Comparison of ENCODE assay signal across 9 mouse cellular contexts in the genomic region with DNA sequence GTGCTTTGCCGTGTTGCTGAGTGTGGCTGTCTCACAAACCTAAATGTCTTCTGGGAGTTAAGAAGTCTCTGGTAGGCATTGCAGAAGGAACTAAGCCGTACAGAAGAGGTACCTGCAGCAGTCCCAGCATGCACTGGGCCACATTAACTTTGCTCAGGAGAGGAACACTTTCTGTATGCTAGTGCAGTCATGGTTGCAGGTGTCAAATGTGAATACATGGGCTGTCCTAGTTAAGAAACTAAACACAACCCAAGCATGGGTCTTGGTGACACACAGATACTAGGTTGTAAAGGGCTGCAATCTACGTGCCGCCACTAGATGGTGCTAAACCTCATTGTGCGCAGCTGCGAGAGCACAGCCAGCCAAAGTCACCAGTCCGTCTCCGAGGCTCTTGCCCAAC. TPM values are rescaled to one million over a fixed set of nuclear protein-coding genes. Genes with fewer than 3 reads are reported as not detected.
DNase-seq lines count a peak whose midpoint lies in the region; ATAC-seq and TF ChIP-seq lines count a peak whose summit lies in the region.
"Had no signal": no experiment of that assay in that cellular context is flagged by ENCODE, and none has a peak within 500 bp of the region (broad histone marks: within the 10 kb centered on the region; RNA-seq: fewer than 3 reads in every experiment).

No protein-coding gene starts in this region.

- no peak overlapping the region for H3K27ac ChIP-seq in MEL (ENCODE audit: control insufficient read depth, low read depth, low read length)

- ATAC-seq in cerebellum, adult (ENCODE audit: insufficient number of reproducible peaks, low FRiP score, low TSS enrichment), result peak; percentile 81

- TF ChIP-seq EP300 in MEL (IDR thresholded peaks at IDR 0.05; ENCODE audit: low read depth in 1 of 2, low read length in 2 of 2), result no peak

- no peak overlapping the region for H3K4me3 ChIP-seq in MEL (ENCODE audit: control insufficient read depth in 1 of 2, insufficient read depth in 1 of 2, low read depth in 2 of 2, low read length in 2 of 2)

- no peaks in the 10 kb centered on the region for H3K4me1 ChIP-seq in MEL (ENCODE audit: control insufficient read depth in 1 of 2, insufficient read depth in 2 of 2, low read length in 2 of 2)

- TF ChIP-seq POLR2A in MEL (IDR thresholded peaks at IDR 0.05; ENCODE audit: control insufficient read depth in 1 of 2, insufficient read depth in 1 of 2, low read depth in 1 of 2, low read length in 2 of 2, poor library complexity in 1 of 2), result no peak

- no peaks in the 10 kb centered on the region for H3K79me2 ChIP-seq in MEL (ENCODE audit: control insufficient read depth, insufficient read depth, low read length, poor library complexity)

- no peaks in the 10 kb centered on the region for H3K27me3 ChIP-seq in MEL (ENCODE audit: control insufficient read depth in 1 of 2, insufficient read depth in 2 of 2, low read length in 2 of 2)

- DNase-seq in cerebellum, adult 11 months, result no peak
- DNase-seq in left cerebral cortex, adult 18-20 months (ENCODE audit: low spot score in 2 of 2), result peak; percentile 30 to 60
- no peak for DNase-seq in left cerebral cortex, postnatal 10 days (ENCODE audit: extremely low spot score in 1 of 2, low spot score in 2 of 2)
- DNase-seq in MEL (ENCODE audit: low read depth, low spot score), result peak; percentile 28
- peak; percentile 48 to 67 for DNase-seq in frontal cortex, postnatal 36 days (ENCODE audit: low spot score in 2 of 2)
- peak; percentile 56 for DNase-seq in lung, postnatal 14 days
- DNase-seq in yolk sac, embryonic 10.5 days (ENCODE audit: low spot score), result no peak

- no peak overlapping the region for H3K9ac ChIP-seq in MEL (ENCODE audit: control insufficient read depth, low read depth, low read length, poor library complexity, severe bottlenecking)

- peaks cover 0 to 2% of the 10 kb centered on the region in 2 experiments; a peak in 1 of 4 replicates for H3K36me3 ChIP-seq in MEL (ENCODE audit: control insufficient read depth in 1 of 2, insufficient read depth in 2 of 2, low read length in 2 of 2)

- no peaks in the 10 kb centered on the region for H3K9me3 ChIP-seq in MEL (replicated peaks; ENCODE audit: insufficient read depth, low read length)

- no peak for TF ChIP-seq RAD21 in MEL (IDR thresholded peaks at IDR 0.05; ENCODE audit: low read depth, low read length)

- intact Hi-C loops in left cerebral cortex, postnatal 10 days (cut with DNase I), result no loop called here

- peak; percentile 9 to 59 (median 30); a peak in 4 of 6 replicates for TF ChIP-seq CTCF in MEL (IDR thresholded peaks at IDR 0.05 in 2 of 3, conservative IDR thresholded peaks at IDR 0.05 in 1 of 3; ENCODE audit: control insufficient read depth in 1 of 3, insufficient read depth in 1 of 3, low read depth in 2 of 3, low read length in 3 of 3, poor library complexity in 1 of 3, severe bottlenecking in 1 of 3)

TF ChIP-seq in MEL, 35 proteins besides CTCF, POLR2A, EP300 and RAD21:
- TF ChIP-seq ETS1 (IDR thresholded peaks at IDR 0.05; ENCODE audit: low read depth, low read length) (no peak), RCOR1 (IDR thresholded peaks at IDR 0.05; ENCODE audit: low read depth, low read length) (no peak), SIN3A (IDR thresholded peaks at IDR 0.05; ENCODE audit: low read length) (no peak), HCFC1 (IDR thresholded peaks at IDR 0.05; ENCODE audit: low read depth, low read length) (no peak), SMC3 (IDR thresholded peaks at IDR 0.05; ENCODE audit: low read depth, low read length) (no peak), ZMIZ1 (IDR thresholded peaks at IDR 0.05; ENCODE audit: low read depth, low read length) (no peak), CHD1 (IDR thresholded peaks at IDR 0.05; ENCODE audit: low read depth, low read length) (no peak)

RNA-seq across cellular contexts. Expression of gene Mrs2, which starts 13.1 kb away (rescaled TPM):
- 10 to 100 TPM; 48.5 to 54.1 TPM for total RNA-seq in left cerebral cortex, adult 18-20 months (2021)
- total RNA-seq in left cerebral cortex, postnatal 10 days (2021), result 10 to 100 TPM; 45.9 to 46.9 TPM
- 16.6 and 19.1 TPM in 2 replicates for total RNA-seq in MEL (2012; rRNA removed)
- polyA plus RNA-seq in MEL (2012; ENCODE audit: insufficient read depth in 1 of 2, insufficient read length in 2 of 2, low read depth in 1 of 2, low replicate concordance in 2 of 2, missing spikeins in 1 of 2), result 10 to 100 TPM in 1 of 2 experiments, not detected in 1; 45.4 TPM

RNA-seq across cellular contexts. Expression of gene Dcdc2a, which starts 48.7 kb away (rescaled TPM):
- 1 to 10 TPM; 9.1 to 9.6 TPM for total RNA-seq in left cerebral cortex, adult 18-20 months (2021)
- total RNA-seq in left cerebral cortex, postnatal 10 days (2021), result 1 to 10 TPM; 6.7 to 9.4 TPM
- not detected in 2 replicates for total RNA-seq in MEL (2012; rRNA removed)
- not detected for polyA plus RNA-seq in MEL (2012; ENCODE audit: insufficient read depth in 1 of 2, insufficient read length in 2 of 2, low read depth in 1 of 2, low replicate concordance in 2 of 2, missing spikeins in 1 of 2)
- total RNA-seq: hematopoietic stem cell, adult 5-6 weeks had no signal

Comparison
In these comparisons a context has a peak if more than half of its experiments do, and no peak if none do; other contexts are left out.
1. DNase-seq: peak in left cerebral cortex, adult 18-20 months (2 of 2), MEL (single experiment), frontal cortex, postnatal 36 days (2 of 2) and lung, postnatal 14 days (single experiment); none in cerebellum, adult 11 months (single experiment), left cerebral cortex, postnatal 10 days (0 of 2) and yolk sac, embryonic 10.5 days (single experiment).